Mouse (Mus musculus) ES-Bruce4 (cell line): ENCODE data around the gene Cfap57. TPM values are rescaled to one million over a fixed set of nuclear protein-coding genes. Genes with fewer than 3 reads are reported as not detected.

ENCODE experiments used
- H3K27ac ChIP-seq: 2 replicates; pipeline ENCODE4 v1.5.1; 2012; ENCODE audit warnings: low read length, inconsistent platforms; ENCODE audit not compliant: insufficient read depth
- H3K27me3 ChIP-seq: 2 replicates; pipeline ENCODE4 v1.6.1; 2012; ENCODE audit warnings: mild to moderate bottlenecking, low read length, inconsistent platforms; ENCODE audit not compliant: control insufficient read depth, poor library complexity, insufficient read depth, severe bottlenecking
- H3K36me3 ChIP-seq: 2 replicates; pipeline ENCODE4 v1.6.1; 2012; ENCODE audit warnings: inconsistent platforms, mild to moderate bottlenecking, low read length, moderate library complexity; ENCODE audit not compliant: control insufficient read depth, poor library complexity, insufficient read depth, severe bottlenecking
- H3K4me1 ChIP-seq: one replicate; pipeline ENCODE4 v1.8.1; 2011; ENCODE audit warnings: low read length; ENCODE audit not compliant: control insufficient read depth, insufficient read depth
- H3K4me3 ChIP-seq: 2 replicates; pipeline ENCODE4 v1.5.1; 2011; ENCODE audit warnings: low read depth, mild to moderate bottlenecking, low read length
- H3K9ac ChIP-seq: 2 replicates; pipeline ENCODE4 v1.6.1; 2012; ENCODE audit warnings: low read depth, mild to moderate bottlenecking, inconsistent platforms; ENCODE audit not compliant: poor library complexity, severe bottlenecking
- H3K9me3 ChIP-seq: replicated peaks from 2 replicates; pipeline ENCODE4 v1.6.1; 2012; ENCODE audit warnings: mild to moderate bottlenecking, low read length, inconsistent platforms; ENCODE audit not compliant: control insufficient read depth, poor library complexity, insufficient read depth, severe bottlenecking
- CTCF ChIP-seq: IDR thresholded peaks from one replicate; pipeline ENCODE4 v1.8.1; 2011; ENCODE audit warnings: low read depth, low read length
- EP300 ChIP-seq: IDR thresholded peaks from 2 replicates; pipeline ENCODE4 v1.6.1; 2011; ENCODE audit warnings: low read depth, low read length; ENCODE audit not compliant: insufficient read depth
- POLR2A ChIP-seq: IDR thresholded peaks from one replicate; pipeline ENCODE4 v1.8.1; 2011; ENCODE audit warnings: low read length; ENCODE audit not compliant: insufficient read depth
- polyA plus RNA-seq: library from polyadenylated mRNA; stranded (reverse); fragments of >200 nt; gene quantifications from 2 replicates; pipeline ENCODE4 v1.2.4, GENCODE M21; 2011; ENCODE audit warnings: low read depth; ENCODE audit not compliant: missing spikeins, insufficient read depth, insufficient read length

The Cfap57 gene
- polyA plus RNA-seq, 1 experiment: not detected

GRCm38 (mm10) chr4:118535610-118536009, 85.0 kb downstream of the Cfap57 start:
- H3K4me3 ChIP-seq: no peak overlapping the region
- TF ChIP-seq CTCF (no peak), POLR2A (no peak), EP300 (no peak)
- peaks cover 11% of the 10 kb centered on the region for H3K4me1 ChIP-seq
- H3K36me3 ChIP-seq: no peaks in the 10 kb centered on the region
- H3K27me3 ChIP-seq: no peaks in the 10 kb centered on the region
- H3K9ac ChIP-seq: no peak overlapping the region
- H3K27ac ChIP-seq: no peak overlapping the region
- H3K9me3 ChIP-seq: no peaks in the 10 kb centered on the region

DNA sequence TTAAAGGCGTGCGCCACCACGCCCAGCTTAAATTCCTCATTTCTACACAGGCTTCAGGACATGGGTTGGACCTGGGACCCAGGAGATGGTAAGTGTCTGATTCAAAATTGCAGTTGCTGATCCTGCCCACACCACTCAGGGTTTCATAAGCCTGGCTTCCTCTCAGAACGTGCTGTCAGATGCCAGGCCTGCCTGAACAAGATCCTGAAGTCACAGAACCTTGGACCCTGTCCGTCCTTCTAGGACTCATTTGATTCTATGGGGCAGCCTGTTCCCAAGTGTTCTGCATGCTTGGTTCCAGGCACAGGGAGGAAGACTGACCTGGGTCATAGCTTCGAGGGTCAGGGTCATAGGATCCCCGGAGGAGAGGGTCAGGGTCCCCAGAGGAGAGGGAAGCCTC, 87.0 kb downstream of the Cfap57 start:
- TF ChIP-seq EP300: no peak
- no peak for TF ChIP-seq POLR2A
- no peak for TF ChIP-seq CTCF
- Histone ChIP-seq H3K36me3 (no peaks in the 10 kb centered on the region), H3K27ac (no peak overlapping the region)

DNA sequence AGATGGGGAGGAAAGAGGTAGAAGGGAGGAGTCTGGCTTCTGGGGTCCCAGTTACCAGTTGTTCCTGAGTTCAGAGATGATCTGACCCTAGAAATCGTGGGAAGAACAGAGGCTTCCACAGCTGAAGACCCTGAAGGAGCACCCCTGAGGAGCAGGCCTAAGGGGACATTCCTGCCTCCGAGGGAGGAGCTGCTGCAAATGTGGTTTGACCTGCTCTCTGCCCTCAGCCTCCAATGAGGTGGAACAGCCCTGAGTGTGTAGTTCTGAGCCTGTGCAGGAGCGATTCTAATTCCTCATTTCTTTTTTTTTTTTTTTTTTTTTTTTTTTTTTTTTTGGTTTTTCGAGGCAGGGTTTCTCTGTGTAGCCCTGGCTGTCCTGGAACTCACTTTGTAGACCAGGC, 87.4 kb downstream of the Cfap57 start:
- H3K4me3 ChIP-seq: no peak overlapping the region
- H3K4me1 ChIP-seq: peaks cover 6% of the 10 kb centered on the region
- H3K27me3 ChIP-seq: no peaks in the 10 kb centered on the region
- no peak overlapping the region for H3K27ac ChIP-seq
- H3K36me3 ChIP-seq: no peaks in the 10 kb centered on the region
- no peak overlapping the region for H3K9ac ChIP-seq
- no peaks in the 10 kb centered on the region for H3K9me3 ChIP-seq
- no peak for TF ChIP-seq POLR2A

More for the DNA sequence above, 87.0 kb downstream of the Cfap57 start:
- Histone ChIP-seq H3K27me3 (no peaks in the 10 kb centered on the region), H3K9me3 (no peaks in the 10 kb centered on the region), H3K4me3 (no peak overlapping the region), H3K9ac (no peak overlapping the region), H3K4me1 (peaks cover 4% of the 10 kb centered on the region)

DNA sequence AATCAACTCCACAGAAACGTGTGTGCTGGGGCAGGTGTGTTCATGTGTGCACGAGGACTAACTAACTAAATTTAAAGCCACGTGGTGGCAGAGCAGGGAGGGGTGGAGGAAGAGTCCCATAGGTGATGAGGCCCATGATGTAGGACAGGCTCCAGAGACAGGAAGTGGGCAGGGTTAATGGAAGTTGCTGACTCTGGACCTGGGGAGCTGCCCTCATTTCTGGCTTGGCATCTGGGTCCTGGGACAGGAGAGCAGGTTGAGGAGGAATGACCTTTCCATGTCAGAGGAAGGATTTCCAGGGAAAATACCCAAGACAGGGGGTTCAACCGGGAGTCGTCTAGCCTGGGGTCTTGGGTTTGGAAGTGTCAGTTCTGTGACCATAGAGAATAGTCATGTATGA, 87.9 kb downstream of the Cfap57 start:
- Histone ChIP-seq H3K9me3 (no peaks in the 10 kb centered on the region), H3K27me3 (no peaks in the 10 kb centered on the region), H3K4me3 (no peak overlapping the region), H3K27ac (no peak overlapping the region), H3K4me1 (peaks cover 7% of the 10 kb centered on the region), H3K36me3 (no peaks in the 10 kb centered on the region), H3K9ac (no peak overlapping the region)
- TF ChIP-seq EP300 (no peak), POLR2A (no peak), CTCF (no peak)

- Histone ChIP-seq H3K9ac (no peak overlapping the region), H3K4me3 (peak overlapping the region; percentile 64), H3K4me1 (peaks cover 9% of the 10 kb centered on the region), H3K27me3 (no peaks in the 10 kb centered on the region), H3K9me3 (no peaks in the 10 kb centered on the region), H3K27ac (no peak overlapping the region), H3K36me3 (no peaks in the 10 kb centered on the region)
- TF ChIP-seq POLR2A (no peak), CTCF (no peak), EP300 (peak; percentile 90)
These were observed 92.9 kb downstream of the Cfap57 start for GRCm38 (mm10) chr4:118527720-118528119.

- Histone ChIP-seq H3K9me3 (no peaks in the 10 kb centered on the region), H3K27ac (no peak overlapping the region), H3K4me1 (peaks cover 6% of the 10 kb centered on the region), H3K4me3 (peak overlapping the region; percentile 64), H3K36me3 (no peaks in the 10 kb centered on the region), H3K27me3 (no peaks in the 10 kb centered on the region), H3K9ac (no peak overlapping the region)
- TF ChIP-seq POLR2A (no peak), CTCF (no peak), EP300 (no peak)
These were observed 93.3 kb downstream of the Cfap57 start for GRCm38 (mm10) chr4:118527335-118527681.
